Mouse (Mus musculus): ENCODE measurements around the gene Tspan1. TPM values are rescaled to one million over a fixed set of nuclear protein-coding genes. Genes with fewer than 3 reads are reported as not detected.
A peak's percentile ranks its signal among the peaks of the same experiment; 100 is the strongest.

The Tspan1 gene
- total RNA-seq (2021): under 1 TPM in 1 of 2 experiments, not detected in 1; 0.47 TPM
- long read RNA-seq, experiment 1: 0 reads
- long read RNA-seq, experiment 2: 0 reads

GRCm38 (mm10) chr4:116167404-116167803 lies at the start of gene Tspan1:
Gene Tspan1, minus strand, starts transcription at chr4:116167601.
- intact Hi-C loops (cut with DNase I): loop anchor here (5.0 to 10.0 kb wide), 2 partner anchors 115 to 387 kb away; partner anchors contain the start of genes Gpbp1l1 and Tmem69
- DNase-seq (ENCODE audit: low spot score in 2 of 2): no peak

- peak; percentile 41 to 72 for DNase-seq (ENCODE audit: low spot score in 2 of 2)
- intact Hi-C loops (cut with DNase I): no loop called here
Observed at GRCm38 (mm10) chr4:116217046-116217445, 49.6 kb upstream of the Tspan1 start.

GRCm38 (mm10) chr4:116215895-116216605 lies 48.6 kb upstream of the Tspan1 start:
- intact Hi-C loops (cut with DNase I): no loop called here
- DNase-seq (ENCODE audit: low spot score in 2 of 2): no peak

GRCm38 (mm10) chr4:116208891-116209290 lies 41.5 kb upstream of the Tspan1 start:
- intact Hi-C loops (cut with DNase I): no loop called here
- DNase-seq (ENCODE audit: low spot score in 2 of 2): no peak

- intact Hi-C loops (cut with DNase I): no loop called here
- DNase-seq (ENCODE audit: low spot score in 2 of 2): no peak
Observed at GRCm38 (mm10) chr4:116206531-116206930, 39.1 kb upstream of the Tspan1 start.

GRCm38 (mm10) chr4:116204422-116204821 lies 37.0 kb upstream of the Tspan1 start:
- intact Hi-C loops (cut with DNase I): no loop called here
- no peak for DNase-seq (ENCODE audit: low spot score in 2 of 2)

- intact Hi-C loops (cut with DNase I): no loop called here
Observed at GRCm38 (mm10) chr4:116198422-116198821, 31.0 kb upstream of the Tspan1 start.

GRCm38 (mm10) chr4:116193583-116194383 lies 26.4 kb upstream of the Tspan1 start:
- no peak for DNase-seq (ENCODE audit: low spot score in 2 of 2)
- intact Hi-C loops (cut with DNase I): no loop called here

More at GRCm38 (mm10) chr4:116198422-116198821, 31.0 kb upstream of the Tspan1 start:
- DNase-seq (ENCODE audit: low spot score in 2 of 2): no peak

- no peak for DNase-seq (ENCODE audit: low spot score in 2 of 2)
- intact Hi-C loops (cut with DNase I): no loop called here
Observed at GRCm38 (mm10) chr4:116192286-116192835, 25.0 kb upstream of the Tspan1 start.

- no peak for DNase-seq (ENCODE audit: low spot score in 2 of 2)
- intact Hi-C loops (cut with DNase I): no loop called here
Observed at GRCm38 (mm10) chr4:116185083-116185482, 17.7 kb upstream of the Tspan1 start.

- intact Hi-C loops (cut with DNase I): no loop called here
- DNase-seq (ENCODE audit: low spot score in 2 of 2): no peak
Observed at GRCm38 (mm10) chr4:116182745-116183144, 15.3 kb upstream of the Tspan1 start.

GRCm38 (mm10) chr4:116182079-116182478 lies 14.7 kb upstream of the Tspan1 start:
- no peak for DNase-seq (ENCODE audit: low spot score in 2 of 2)
- intact Hi-C loops (cut with DNase I): no loop called here

GRCm38 (mm10) chr4:116177140-116177539 lies 9.7 kb upstream of the Tspan1 start:
- intact Hi-C loops (cut with DNase I): loop anchor here (5.0 kb wide), 1 partner anchor 45 kb away; the partner anchor contains the start of gene Pik3r3
- peak in 1 of 2 experiments; percentile 34 for DNase-seq (ENCODE audit: low spot score in 2 of 2)

GRCm38 (mm10) chr4:116176543-116176988 lies 9.2 kb upstream of the Tspan1 start:
- intact Hi-C loops (cut with DNase I): loop anchor here (5.0 kb wide), 1 partner anchor 46 kb away; the partner anchor contains the start of gene Pik3r3
- DNase-seq (ENCODE audit: low spot score in 2 of 2): peak; percentile 72 to 88

- DNase-seq (ENCODE audit: low spot score in 2 of 2): peak; percentile 49 to 89
- intact Hi-C loops (cut with DNase I): loop anchor here (5.0 kb wide), 1 partner anchor 46 kb away; the partner anchor contains the start of gene Pik3r3
Observed at GRCm38 (mm10) chr4:116175711-116176542, 8.5 kb upstream of the Tspan1 start.

GRCm38 (mm10) chr4:116175136-116175535 lies 7.7 kb upstream of the Tspan1 start:
- no peak for DNase-seq (ENCODE audit: low spot score in 2 of 2)
- intact Hi-C loops (cut with DNase I): loop anchor here (5.0 kb wide), 1 partner anchor 47 kb away; the partner anchor contains the start of gene Pik3r3

GRCm38 (mm10) chr4:116174466-116175116 lies 7.2 kb upstream of the Tspan1 start:
- DNase-seq (ENCODE audit: low spot score in 2 of 2): no peak

GRCm38 (mm10) chr4:116173752-116174151 lies 6.4 kb upstream of the Tspan1 start:
- intact Hi-C loops (cut with DNase I): no loop called here
- no peak for DNase-seq (ENCODE audit: low spot score in 2 of 2)

More at GRCm38 (mm10) chr4:116174466-116175116, 7.2 kb upstream of the Tspan1 start:
- intact Hi-C loops (cut with DNase I): loop anchor here (5.0 kb wide), 1 partner anchor 48 kb away; the partner anchor contains the start of gene Pik3r3
